Mouse (Mus musculus) thymus, postnatal 0 days (tissue): Measurements from ENCODE around the gene Mobp. TPM values are rescaled to one million over a fixed set of nuclear protein-coding genes. Genes with fewer than 3 reads are reported as not detected.

Experiments
- DNase-seq: peaks from one replicate; pipeline ENCODE4 v3.0.0-alpha.2; 2015; ENCODE audit warnings: low spot score
- polyA plus RNA-seq: library from polyadenylated mRNA; unstranded; fragments of >200 nt; fragmentation: Nextera tagmentation; extraction: Ambion mirVana; gene quantifications from 2 replicates; pipeline ENCODE4 v1.2.1, GENCODE M21; 2015

The Mobp gene
- polyA plus RNA-seq, 1 experiment from 2014 or later: not detected

- DNase-seq: no peak
Measured at GRCm38 (mm10) chr9:120134529-120135160, 14.9 kb upstream of the Mobp start.

- DNase-seq: no peak
Measured at GRCm38 (mm10) chr9:120135454-120135853, 14.1 kb upstream of the Mobp start.

- peak; percentile 71 for DNase-seq
Measured at GRCm38 (mm10) chr9:120140652-120141051, 8.9 kb upstream of the Mobp start.

- no peak for DNase-seq
Measured at GRCm38 (mm10) chr9:120144474-120144873, 5.0 kb upstream of the Mobp start.

- DNase-seq: no peak
Measured at GRCm38 (mm10) chr9:120151152-120151551, 1.6 kb downstream of the Mobp start.

GRCm38 (mm10) chr9:120151906-120152399 is 2.4 kb downstream of the Mobp start:
- no peak for DNase-seq

GRCm38 (mm10) chr9:120158047-120158446 is 8.5 kb downstream of the Mobp start:
- DNase-seq: no peak

GRCm38 (mm10) chr9:120163862-120164261 is 14.4 kb downstream of the Mobp start:
- no peak for DNase-seq

GRCm38 (mm10) chr9:120167826-120168225 is 18.3 kb downstream of the Mobp start:
- no peak for DNase-seq

GRCm38 (mm10) chr9:120171295-120171694 is 21.8 kb downstream of the Mobp start:
- peak; percentile 58 for DNase-seq

- DNase-seq: no peak
Measured at GRCm38 (mm10) chr9:120174436-120175137, 25.1 kb downstream of the Mobp start.

GRCm38 (mm10) chr9:120178813-120179212 is 29.3 kb downstream of the Mobp start:
- no peak for DNase-seq

- no peak for DNase-seq
Measured at GRCm38 (mm10) chr9:120184499-120184898, 35.0 kb downstream of the Mobp start.

GRCm38 (mm10) chr9:120186856-120187255 is 37.3 kb downstream of the Mobp start:
- DNase-seq: no peak

GRCm38 (mm10) chr9:120190891-120191290 is 41.4 kb downstream of the Mobp start:
- DNase-seq: no peak

- DNase-seq: peak; percentile 72
Measured at GRCm38 (mm10) chr9:120191362-120192098, 42.0 kb downstream of the Mobp start.

- DNase-seq: no peak
Measured at GRCm38 (mm10) chr9:120192742-120193141, 43.2 kb downstream of the Mobp start.

- no peak for DNase-seq
Measured at GRCm38 (mm10) chr9:120200873-120201272, 51.4 kb downstream of the Mobp start.

GRCm38 (mm10) chr9:120201743-120202142 is 52.2 kb downstream of the Mobp start:
- no peak for DNase-seq

- DNase-seq: no peak
Measured at GRCm38 (mm10) chr9:120202683-120203082, 53.2 kb downstream of the Mobp start.

- DNase-seq: no peak
Measured at GRCm38 (mm10) chr9:120203936-120204335, 54.4 kb downstream of the Mobp start.

GRCm38 (mm10) chr9:120206897-120207296 is 57.4 kb downstream of the Mobp start:
- DNase-seq: no peak
